16 mouse cellular contexts compared by ENCODE assay signal in genomic region chr14:81716056-81716455, GRCm38 (mm10).
DNase-seq lines count a peak whose midpoint lies in the region; ATAC-seq and TF ChIP-seq lines count a peak whose summit lies in the region.
"Had no signal": no experiment of that assay in that cellular context is flagged by ENCODE, and none has a peak within 500 bp of the region (broad histone marks: within the 10 kb centered on the region; RNA-seq: fewer than 3 reads in every experiment).

No protein-coding gene starts in this region.

- H3K4me2 ChIP-seq in lung, embryonic 14.5 days: no peak overlapping the region
- H3K4me2 ChIP-seq: hindbrain, embryonic 12.5 days; intestine, embryonic 15.5 days; kidney, embryonic 15.5 days; liver, embryonic 15.5 days had no signal

- H3K36me3 ChIP-seq in lung, embryonic 14.5 days (ENCODE audit: insufficient read depth): no peaks in the 10 kb centered on the region
- H3K36me3 ChIP-seq: embryonic facial prominence, embryonic 10.5 days; hindbrain, embryonic 12.5 days; intestine, embryonic 15.5 days; kidney, embryonic 15.5 days; liver, embryonic 15.5 days had no signal

- H3K9me3 ChIP-seq in lung, embryonic 14.5 days (ENCODE audit: low read depth, low read length): no peaks in the 10 kb centered on the region
- H3K9me3 ChIP-seq: embryonic facial prominence, embryonic 10.5 days; hindbrain, embryonic 12.5 days; intestine, embryonic 15.5 days; kidney, embryonic 15.5 days; liver, embryonic 15.5 days had no signal

- no peak for TF ChIP-seq CTCF in lung, embryonic 14.5 days (IDR thresholded peaks at IDR 0.05; ENCODE audit: low read depth)

- ATAC-seq in lung, embryonic 14.5 days (ENCODE audit: insufficient read depth): peak; percentile 92
- ATAC-seq: intestine, embryonic 15.5 days had no signal

- no peaks in the 10 kb centered on the region for H3K4me1 ChIP-seq in lung, embryonic 14.5 days (ENCODE audit: insufficient read depth)
- H3K4me1 ChIP-seq: embryonic facial prominence, embryonic 10.5 days; hindbrain, embryonic 12.5 days; intestine, embryonic 15.5 days; kidney, embryonic 15.5 days; liver, embryonic 15.5 days had no signal

- H3K4me3 ChIP-seq in lung, embryonic 14.5 days (ENCODE audit: low read depth, low read length): no peak overlapping the region
- H3K4me3 ChIP-seq: embryonic facial prominence, embryonic 10.5 days; hindbrain, embryonic 12.5 days; intestine, embryonic 15.5 days; kidney, embryonic 15.5 days; liver, embryonic 15.5 days had no signal

- no peak overlapping the region for H3K9ac ChIP-seq in lung, embryonic 14.5 days
- H3K9ac ChIP-seq: hindbrain, embryonic 12.5 days; intestine, embryonic 15.5 days; kidney, embryonic 15.5 days; liver, embryonic 15.5 days had no signal

- H3K27ac ChIP-seq in lung, embryonic 14.5 days (ENCODE audit: low read depth): no peak overlapping the region
- H3K27ac ChIP-seq: embryonic facial prominence, embryonic 10.5 days; hindbrain, embryonic 12.5 days; intestine, embryonic 15.5 days; kidney, embryonic 15.5 days; liver, embryonic 15.5 days had no signal

- DNase-seq in lung, embryonic 14.5 days: peak; percentile 79
- DNase-seq in lung, postnatal 36 days: no peak
- peak; percentile 26 for DNase-seq in brain, embryonic 18.5 days (ENCODE audit: low read depth, low spot score)
- peak; percentile 12 to 18 for DNase-seq in cerebellum, adult 18-20 months
- DNase-seq in cerebellum, postnatal 36 days: peak; percentile 17 to 43
- no peak for DNase-seq in heart, adult 9 months (ENCODE audit: low spot score in 2 of 2)
- no peak for DNase-seq in right cerebral cortex, postnatal 14 days
- DNase-seq: adrenal gland, postnatal 36 days; gastrocnemius, postnatal 25 days; midbrain, embryonic 14.5 days; thymus, postnatal 14 days had no signal

- H3K27me3 ChIP-seq in lung, embryonic 14.5 days (ENCODE audit: insufficient read depth, low read length): no peaks in the 10 kb centered on the region
- H3K27me3 ChIP-seq: hindbrain, embryonic 12.5 days; intestine, embryonic 15.5 days; kidney, embryonic 15.5 days; liver, embryonic 15.5 days had no signal

- WGBS in lung, embryonic 14.5 days: 38% methylated on average over 5 of the region's 5 CpGs

Comparison
In these comparisons a context has a peak if more than half of its experiments do, and no peak if none do; other contexts are left out.
1. DNase-seq: peak in lung, embryonic 14.5 days (single experiment), brain, embryonic 18.5 days (single experiment), cerebellum, adult 18-20 months (2 of 2) and cerebellum, postnatal 36 days (2 of 2); none in lung, postnatal 36 days (single experiment), heart, adult 9 months (0 of 2) and right cerebral cortex, postnatal 14 days (single experiment).